Mouse (Mus musculus): ENCODE results near the gene Krt73. TPM values are rescaled to one million over a fixed set of nuclear protein-coding genes. Genes with fewer than 3 reads are reported as not detected.

Gene Krt73
- polyA plus RNA-seq (2014; fragmentation: Nextera tagmentation; extraction: Ambion mirVana) = 1.1 and 2.0 TPM in 2 replicates

DNA sequence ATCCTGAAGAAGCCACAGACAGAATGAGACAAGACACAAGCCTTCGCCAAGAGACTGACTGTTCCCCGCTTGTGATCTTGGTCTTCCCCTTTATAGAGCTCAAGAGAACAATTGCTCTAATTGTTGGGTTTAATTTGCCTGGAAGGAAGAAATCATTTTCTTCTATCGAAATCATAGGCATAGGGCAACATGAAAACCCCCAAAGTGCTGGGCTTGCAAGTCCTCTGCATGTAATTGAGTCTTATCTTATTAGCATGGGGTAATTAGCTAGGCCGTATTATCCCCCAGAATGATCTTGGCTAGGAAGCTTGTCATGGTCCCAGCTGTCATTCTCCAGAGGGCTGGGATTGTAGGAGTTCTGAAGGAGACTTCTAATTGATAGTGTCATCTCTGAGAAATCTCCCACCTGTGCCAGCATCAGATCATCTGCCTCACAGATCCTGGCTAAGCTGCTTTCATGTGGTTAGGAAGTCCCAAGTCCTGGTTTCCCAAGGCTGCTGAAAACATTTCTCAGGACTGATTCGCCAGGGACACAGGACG lies at the start of gene Krt73:
Gene Krt73 (minus strand): TSS at position 51 of the 540 bp plus-strand sequence.
- 62% methylated on average over 6 of the region's 6 CpGs for WGBS
- H3K27me3 ChIP-seq (ENCODE audit: control insufficient read depth, insufficient read depth, low read length) = no peaks in the 10 kb centered on the region
- no peak within 1 kb of the TSS for H3K4me2 ChIP-seq (ENCODE audit: low read length)
- ATAC-seq (ENCODE audit: low FRiP score, low TSS enrichment) = no peak
- H3K4me1 ChIP-seq (ENCODE audit: control insufficient read depth, insufficient read depth, low read length) = peaks cover 19% of the 10 kb centered on the region
- no peak within 1 kb of the TSS for H3K9ac ChIP-seq (replicated peaks; ENCODE audit: low read length)
- H3K36me3 ChIP-seq (ENCODE audit: control insufficient read depth, insufficient read depth, low read length) = no peaks in the 10 kb centered on the region
- no peaks in the 10 kb centered on the region for H3K9me3 ChIP-seq (ENCODE audit: control insufficient read depth, low read length)
- peak; percentile 63 for DNase-seq
- H3K27ac ChIP-seq (replicated peaks; ENCODE audit: low read depth, low read length) = peak within 1 kb of the TSS; percentile 58; the same call in 1 of the 2 replicates
- no peak within 1 kb of the TSS for H3K4me3 ChIP-seq (replicated peaks; ENCODE audit: low read depth, low read length)

DNA sequence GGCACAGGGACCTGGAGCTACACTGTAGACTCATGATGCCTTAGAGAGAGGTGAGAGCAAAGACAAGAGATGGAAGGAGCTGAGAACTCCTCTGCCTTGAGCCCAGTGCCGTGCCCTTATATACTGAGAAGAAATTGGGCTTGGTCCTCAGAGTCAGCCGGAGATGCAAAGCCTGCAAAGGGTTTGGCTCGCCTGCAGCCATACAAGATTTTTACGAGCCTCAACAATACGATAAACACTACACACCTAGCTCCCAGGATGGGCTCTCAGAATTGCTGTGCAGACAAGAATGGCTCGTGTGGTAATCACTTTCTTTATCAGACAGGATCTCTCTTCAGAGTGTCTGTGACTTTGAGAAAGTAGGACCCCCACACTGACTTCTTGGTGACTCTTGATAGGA lies 48.5 kb upstream of the Krt73 start, which contains the start of gene Krt1:
Gene Krt1 (minus strand): TSS at position 101 of the 400 bp plus-strand sequence.
- H3K4me3 ChIP-seq (replicated peaks; ENCODE audit: low read depth, low read length) = no peak within 1 kb of the TSS
- no peak within 1 kb of the TSS for H3K27ac ChIP-seq (replicated peaks; ENCODE audit: low read depth, low read length)
- no peaks in the 10 kb centered on the region for H3K36me3 ChIP-seq (ENCODE audit: control insufficient read depth, insufficient read depth, low read length)
- no peaks in the 10 kb centered on the region for H3K9me3 ChIP-seq (ENCODE audit: control insufficient read depth, low read length)
- no peak within 1 kb of the TSS for H3K4me2 ChIP-seq (ENCODE audit: low read length)
- WGBS = 86% methylated on average over 6 of the region's 6 CpGs
- 0 out of 2 replicates have a peak, but pooled peaks cover 2% of the 10 kb centered on the region for H3K4me1 ChIP-seq (ENCODE audit: control insufficient read depth, insufficient read depth, low read length)
- DNase-seq (no peak), ATAC-seq (ENCODE audit: low FRiP score, low TSS enrichment) (no peak)
- H3K27me3 ChIP-seq (ENCODE audit: control insufficient read depth, insufficient read depth, low read length) = no peaks in the 10 kb centered on the region
- no peak within 1 kb of the TSS for H3K9ac ChIP-seq (replicated peaks; ENCODE audit: low read length)

DNA sequence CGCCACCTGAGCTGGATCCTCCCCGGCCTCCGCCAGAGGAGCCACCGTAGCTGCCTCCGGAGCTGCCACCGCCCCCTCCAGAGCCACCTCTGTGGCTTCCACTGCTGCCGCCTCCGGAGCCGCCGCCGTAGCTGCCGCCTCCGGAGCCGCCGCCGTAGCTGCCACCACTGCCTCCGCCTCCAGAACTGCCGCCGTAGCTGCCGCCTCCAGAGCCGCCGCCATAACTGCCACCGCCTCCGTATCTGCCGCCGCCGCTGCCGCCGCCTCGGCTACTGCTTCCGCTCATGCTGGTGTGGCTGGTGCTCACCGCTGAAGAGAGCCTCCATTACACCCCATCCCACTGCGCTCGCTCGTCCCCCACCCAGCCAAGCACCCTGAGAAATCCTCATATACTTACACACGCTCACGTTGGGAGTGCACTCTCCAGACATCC lies 43.8 kb upstream of the Krt73 start:
- Histone ChIP-seq H3K27ac (replicated peaks; ENCODE audit: low read depth, low read length) (peak overlapping the region; percentile 92), H3K27me3 (ENCODE audit: control insufficient read depth, insufficient read depth, low read length) (no peaks in the 10 kb centered on the region), H3K4me3 (replicated peaks; ENCODE audit: low read depth, low read length) (peak overlapping the region; percentile 53), H3K9ac (replicated peaks; ENCODE audit: low read length) (peak overlapping the region; percentile 78), H3K36me3 (ENCODE audit: control insufficient read depth, insufficient read depth, low read length) (no peaks in the 10 kb centered on the region), H3K4me2 (ENCODE audit: low read length) (peak overlapping the region; percentile 67), H3K9me3 (ENCODE audit: control insufficient read depth, low read length) (no peaks in the 10 kb centered on the region), H3K4me1 (ENCODE audit: control insufficient read depth, insufficient read depth, low read length) (0 out of 2 replicates have a peak, but pooled peaks cover 8% of the 10 kb centered on the region)
- ATAC-seq (ENCODE audit: low FRiP score, low TSS enrichment) = peak; percentile 71
- DNase-seq = peak; percentile 79
- 2% methylated on average over 37 of the region's 37 CpGs for WGBS

DNA sequence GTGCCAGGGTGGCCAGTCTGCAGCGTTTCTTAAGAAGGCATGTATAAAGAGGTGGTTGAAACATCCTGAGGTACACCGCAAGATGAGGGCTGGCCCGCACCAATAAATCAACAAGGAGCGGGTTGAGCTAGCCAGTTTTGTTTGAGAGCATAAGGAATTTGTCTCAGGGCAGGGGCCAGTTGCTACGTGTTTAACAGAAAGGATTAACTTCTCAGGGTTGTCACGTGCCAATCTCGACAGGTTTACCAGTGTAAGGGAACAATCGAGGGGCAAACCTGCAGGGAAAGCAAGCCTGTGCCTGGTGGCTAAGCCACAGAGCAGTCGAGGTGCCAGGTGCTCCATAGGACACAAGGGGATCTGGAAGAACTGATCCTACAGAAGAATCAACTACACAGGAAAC lies 41.0 kb upstream of the Krt73 start:
- no peak overlapping the region for H3K9ac ChIP-seq (replicated peaks; ENCODE audit: low read length)
- no peaks in the 10 kb centered on the region for H3K36me3 ChIP-seq (ENCODE audit: control insufficient read depth, insufficient read depth, low read length)
- no peak overlapping the region for H3K4me2 ChIP-seq (ENCODE audit: low read length)
- DNase-seq = no peak
- H3K4me1 ChIP-seq (ENCODE audit: control insufficient read depth, insufficient read depth, low read length) = 0 out of 2 replicates have a peak, but pooled peaks cover 8% of the 10 kb centered on the region
- no peak overlapping the region for H3K4me3 ChIP-seq (replicated peaks; ENCODE audit: low read depth, low read length)
- WGBS = 60% methylated on average over 9 of the region's 9 CpGs
- H3K27ac ChIP-seq (replicated peaks; ENCODE audit: low read depth, low read length) = no peak overlapping the region
- ATAC-seq (ENCODE audit: low FRiP score, low TSS enrichment) = no peak
- no peaks in the 10 kb centered on the region for H3K27me3 ChIP-seq (ENCODE audit: control insufficient read depth, insufficient read depth, low read length)
- H3K9me3 ChIP-seq (ENCODE audit: control insufficient read depth, low read length) = no peaks in the 10 kb centered on the region

DNA sequence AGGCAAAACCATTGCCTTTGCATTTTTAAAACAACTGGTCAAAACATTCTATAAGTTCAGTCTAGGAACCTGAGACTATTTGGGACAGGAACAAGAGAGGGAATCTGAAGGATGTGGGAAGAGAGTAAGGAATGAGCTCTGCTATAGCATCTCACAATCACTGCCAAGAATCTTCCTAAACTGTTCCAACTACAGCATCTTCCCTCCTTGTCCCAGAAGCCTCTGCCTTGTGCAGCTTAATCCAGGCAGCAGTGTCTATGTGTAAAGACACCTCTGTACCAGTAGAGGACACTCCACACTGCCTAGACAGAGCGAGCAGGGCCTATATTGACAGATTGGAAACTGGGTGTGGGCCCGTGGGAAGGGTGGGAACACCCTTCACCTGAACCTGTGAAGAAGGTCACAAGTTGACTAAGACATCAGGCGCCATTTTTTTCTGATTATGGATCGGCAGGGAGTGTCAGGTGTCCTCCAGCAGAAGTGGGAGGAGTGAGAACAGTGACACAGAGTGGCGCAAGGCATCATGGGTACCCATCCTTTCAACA lies 32.7 kb upstream of the Krt73 start:
- no peak overlapping the region for H3K27ac ChIP-seq (replicated peaks; ENCODE audit: low read depth, low read length)
- no peaks in the 10 kb centered on the region for H3K9me3 ChIP-seq (ENCODE audit: control insufficient read depth, low read length)
- 74% methylated on average over 5 of the region's 5 CpGs for WGBS
- H3K36me3 ChIP-seq (ENCODE audit: control insufficient read depth, insufficient read depth, low read length) = no peaks in the 10 kb centered on the region
- H3K27me3 ChIP-seq (ENCODE audit: control insufficient read depth, insufficient read depth, low read length) = no peaks in the 10 kb centered on the region
- no peak for DNase-seq
- H3K4me2 ChIP-seq (ENCODE audit: low read length) = no peak overlapping the region
- no peak overlapping the region for H3K4me3 ChIP-seq (replicated peaks; ENCODE audit: low read depth, low read length)
- H3K9ac ChIP-seq (replicated peaks; ENCODE audit: low read length) = no peak overlapping the region
- no peaks in the 10 kb centered on the region for H3K4me1 ChIP-seq (ENCODE audit: control insufficient read depth, insufficient read depth, low read length)
- no peak for ATAC-seq (ENCODE audit: low FRiP score, low TSS enrichment)

DNA sequence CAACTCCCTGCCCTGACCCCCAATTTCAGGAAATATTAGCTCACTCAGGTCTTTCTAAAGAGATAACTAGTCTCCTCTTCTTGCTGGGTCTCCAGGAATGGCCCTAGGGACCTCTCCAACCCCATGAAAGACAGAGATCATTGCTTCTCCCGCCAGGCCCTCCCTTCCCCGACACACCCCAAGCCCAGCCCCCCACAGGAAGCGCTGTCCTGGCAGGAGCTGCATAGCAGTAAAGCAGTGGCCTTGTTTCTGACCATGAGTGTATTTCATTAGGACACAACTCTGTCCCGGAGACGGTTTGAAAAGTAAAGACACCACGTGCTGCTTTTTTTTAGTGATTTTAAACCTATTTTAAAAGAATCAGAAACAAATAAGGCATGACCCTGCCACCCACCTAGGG lies 31.0 kb upstream of the Krt73 start:
- Histone ChIP-seq H3K9me3 (ENCODE audit: control insufficient read depth, low read length) (no peaks in the 10 kb centered on the region), H3K4me2 (ENCODE audit: low read length) (no peak overlapping the region), H3K36me3 (ENCODE audit: control insufficient read depth, insufficient read depth, low read length) (no peaks in the 10 kb centered on the region), H3K9ac (replicated peaks; ENCODE audit: low read length) (no peak overlapping the region), H3K27ac (replicated peaks; ENCODE audit: low read depth, low read length) (no peak overlapping the region), H3K4me1 (ENCODE audit: control insufficient read depth, insufficient read depth, low read length) (no peaks in the 10 kb centered on the region), H3K4me3 (replicated peaks; ENCODE audit: low read depth, low read length) (no peak overlapping the region), H3K27me3 (ENCODE audit: control insufficient read depth, insufficient read depth, low read length) (no peaks in the 10 kb centered on the region)
- WGBS = 63% methylated on average over 6 of the region's 6 CpGs
- ATAC-seq (ENCODE audit: low FRiP score, low TSS enrichment) (no peak), DNase-seq (no peak)

DNA sequence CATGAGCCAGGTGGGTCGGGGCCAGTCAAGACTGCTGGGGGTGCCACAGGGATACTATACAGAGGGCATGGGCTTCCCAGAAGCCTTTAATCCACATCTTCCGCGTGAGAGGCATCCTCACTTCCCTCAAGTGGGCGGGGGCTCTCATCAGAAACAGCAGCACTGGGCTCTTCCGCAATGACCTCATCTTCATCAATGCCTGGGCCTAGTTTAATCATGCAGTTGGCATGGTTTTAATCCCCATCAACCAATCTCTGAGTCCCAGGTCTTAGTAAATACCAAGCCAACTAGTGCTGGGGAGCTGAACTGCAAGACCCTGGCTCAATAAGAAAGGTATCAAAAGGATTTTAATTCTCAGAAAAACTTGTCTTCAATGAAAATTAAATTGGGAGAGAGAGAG lies 27.3 kb upstream of the Krt73 start:
- no peak for ATAC-seq (ENCODE audit: low FRiP score, low TSS enrichment)
- H3K4me2 ChIP-seq (ENCODE audit: low read length) = no peak overlapping the region
- H3K4me1 ChIP-seq (ENCODE audit: control insufficient read depth, insufficient read depth, low read length) = no peaks in the 10 kb centered on the region
- H3K27ac ChIP-seq (replicated peaks; ENCODE audit: low read depth, low read length) = no peak overlapping the region
- no peak overlapping the region for H3K9ac ChIP-seq (replicated peaks; ENCODE audit: low read length)
- 65% methylated on average over 5 of the region's 5 CpGs for WGBS
- no peak overlapping the region for H3K4me3 ChIP-seq (replicated peaks; ENCODE audit: low read depth, low read length)
- DNase-seq = no peak
- no peaks in the 10 kb centered on the region for H3K9me3 ChIP-seq (ENCODE audit: control insufficient read depth, low read length)
- no peaks in the 10 kb centered on the region for H3K36me3 ChIP-seq (ENCODE audit: control insufficient read depth, insufficient read depth, low read length)
- H3K27me3 ChIP-seq (ENCODE audit: control insufficient read depth, insufficient read depth, low read length) = no peaks in the 10 kb centered on the region

DNA sequence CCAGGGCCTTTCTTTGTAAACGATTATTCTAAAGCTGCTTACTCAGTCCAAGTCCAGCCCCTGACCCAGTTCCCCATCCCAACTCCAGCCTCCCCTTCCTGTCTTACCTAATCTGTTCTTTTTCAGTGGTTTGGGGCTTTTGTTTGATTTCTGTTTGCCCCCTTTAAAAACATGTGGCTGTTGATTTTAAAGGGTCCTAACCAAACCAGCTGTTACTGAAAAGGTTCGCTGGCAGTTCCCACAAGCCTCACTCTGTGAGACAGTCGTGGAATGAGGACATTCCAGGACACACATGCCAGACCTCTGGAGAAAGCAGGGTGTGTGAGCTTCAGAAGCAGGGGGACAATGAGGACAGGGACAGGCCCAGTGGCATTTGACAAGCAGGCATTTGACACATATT lies 19.6 kb upstream of the Krt73 start:
- no peak for DNase-seq
- WGBS = 32% methylated on average over 3 of the region's 3 CpGs

DNA sequence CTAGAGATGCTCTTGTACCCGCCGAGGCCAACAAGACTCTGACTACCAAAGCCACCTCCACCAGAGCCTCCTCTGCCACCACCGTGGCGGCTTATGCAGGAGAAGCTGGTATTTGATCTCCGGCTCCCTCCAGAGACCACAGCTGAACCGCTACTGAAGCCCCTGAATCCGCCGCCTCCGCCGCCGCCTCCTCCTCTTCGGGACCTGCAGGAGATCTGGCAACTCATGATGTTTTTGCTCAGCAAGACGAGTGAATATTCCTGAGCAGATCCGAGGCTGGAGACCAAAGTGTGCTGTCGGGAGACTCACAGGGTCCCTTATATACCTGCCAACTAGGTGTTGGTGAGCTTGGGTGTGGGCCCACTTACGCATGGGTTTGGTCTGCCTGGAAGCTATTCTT lies 15.7 kb upstream of the Krt73 start, which contains the start of gene Krt2:
Gene Krt2 (minus strand): TSS at position 295 of the 400 bp plus-strand sequence.
- Histone ChIP-seq H3K4me3 (replicated peaks; ENCODE audit: low read depth, low read length) (no peak within 1 kb of the TSS), H3K27ac (replicated peaks; ENCODE audit: low read depth, low read length) (no peak within 1 kb of the TSS), H3K4me2 (ENCODE audit: low read length) (no peak within 1 kb of the TSS), H3K36me3 (ENCODE audit: control insufficient read depth, insufficient read depth, low read length) (no peaks in the 10 kb centered on the region), H3K27me3 (ENCODE audit: control insufficient read depth, insufficient read depth, low read length) (no peaks in the 10 kb centered on the region), H3K4me1 (ENCODE audit: control insufficient read depth, insufficient read depth, low read length) (no peaks in the 10 kb centered on the region), H3K9me3 (ENCODE audit: control insufficient read depth, low read length) (no peaks in the 10 kb centered on the region), H3K9ac (replicated peaks; ENCODE audit: low read length) (no peak within 1 kb of the TSS)
- WGBS = 87% methylated on average over 16 of the region's 16 CpGs
- no peak for DNase-seq
- ATAC-seq (ENCODE audit: low FRiP score, low TSS enrichment) = no peak

More for the DNA sequence above, 19.6 kb upstream of the Krt73 start:
- H3K4me3 ChIP-seq (replicated peaks; ENCODE audit: low read depth, low read length) = no peak overlapping the region
- no peak overlapping the region for H3K4me2 ChIP-seq (ENCODE audit: low read length)
- no peaks in the 10 kb centered on the region for H3K4me1 ChIP-seq (ENCODE audit: control insufficient read depth, insufficient read depth, low read length)
- ATAC-seq (ENCODE audit: low FRiP score, low TSS enrichment) = no peak
- no peaks in the 10 kb centered on the region for H3K36me3 ChIP-seq (ENCODE audit: control insufficient read depth, insufficient read depth, low read length)
- no peak overlapping the region for H3K27ac ChIP-seq (replicated peaks; ENCODE audit: low read depth, low read length)
- no peaks in the 10 kb centered on the region for H3K9me3 ChIP-seq (ENCODE audit: control insufficient read depth, low read length)
- no peaks in the 10 kb centered on the region for H3K27me3 ChIP-seq (ENCODE audit: control insufficient read depth, insufficient read depth, low read length)
- no peak overlapping the region for H3K9ac ChIP-seq (replicated peaks; ENCODE audit: low read length)

Measured in midbrain, embryonic 14.5 days (tissue).